12 mouse cellular contexts compared by ENCODE assay signal in genomic region chr8:91171605-91172004, GRCm38 (mm10). TPM values are rescaled to one million over a fixed set of nuclear protein-coding genes. Genes with fewer than 3 reads are reported as not detected.
DNase-seq lines count a peak whose midpoint lies in the region; ATAC-seq and TF ChIP-seq lines count a peak whose summit lies in the region.
"Had no signal": no experiment of that assay in that cellular context is flagged by ENCODE, and none has a peak within 500 bp of the region (broad histone marks: within the 10 kb centered on the region; RNA-seq: fewer than 3 reads in every experiment).

No protein-coding gene starts in this region.

- H3K9ac ChIP-seq in forebrain, embryonic 15.5 days (replicated peaks), result no peak overlapping the region
- H3K9ac ChIP-seq in limb, embryonic 13.5 days, result no peak overlapping the region
- no peak overlapping the region for H3K9ac ChIP-seq in neural tube, embryonic 14.5 days (replicated peaks; ENCODE audit: low read depth, low read length)
- H3K9ac ChIP-seq: heart, embryonic 13.5 days had no signal

- TF ChIP-seq POLR2A in kidney, adult 2 months (IDR thresholded peaks at IDR 0.05; ENCODE audit: low read depth, low read length), result no peak

- no peaks in the 10 kb centered on the region for H3K36me3 ChIP-seq in kidney, adult 2 months (ENCODE audit: control insufficient read depth, insufficient read depth, low read length)
- no peaks in the 10 kb centered on the region for H3K36me3 ChIP-seq in forebrain, embryonic 15.5 days
- no peaks in the 10 kb centered on the region for H3K36me3 ChIP-seq in limb, embryonic 13.5 days
- no peaks in the 10 kb centered on the region for H3K36me3 ChIP-seq in neural tube, embryonic 14.5 days (ENCODE audit: control insufficient read depth, insufficient read depth, low read length)
- H3K36me3 ChIP-seq: heart, embryonic 13.5 days had no signal

- no peak overlapping the region for H3K4me2 ChIP-seq in forebrain, embryonic 15.5 days (replicated peaks)
- peak overlapping the region; percentile 34 for H3K4me2 ChIP-seq in limb, embryonic 13.5 days (replicated peaks)
- H3K4me2 ChIP-seq in neural tube, embryonic 14.5 days (ENCODE audit: low read depth, low read length), result peak overlapping the region; percentile 11; the same call in 1 of the 2 replicates
- H3K4me2 ChIP-seq: heart, embryonic 13.5 days; liver, embryonic 11.5 days had no signal

- H3K27ac ChIP-seq in kidney, adult 2 months (ENCODE audit: insufficient read depth, low read depth, low read length), result peak overlapping the region; percentile 62; the same call in 1 of the 2 replicates
- no peak overlapping the region for H3K27ac ChIP-seq in forebrain, embryonic 15.5 days (replicated peaks)
- no peak overlapping the region for H3K27ac ChIP-seq in limb, embryonic 13.5 days
- no peak overlapping the region for H3K27ac ChIP-seq in neural tube, embryonic 14.5 days (ENCODE audit: low read depth, low read length)
- H3K27ac ChIP-seq: heart, embryonic 13.5 days had no signal

- no peaks in the 10 kb centered on the region for H3K4me1 ChIP-seq in kidney, adult 2 months (ENCODE audit: control insufficient read depth, insufficient read depth, low read length)
- H3K4me1 ChIP-seq in forebrain, embryonic 15.5 days, result peaks cover 17% of the 10 kb centered on the region
- H3K4me1 ChIP-seq in limb, embryonic 13.5 days, result peaks cover 23% of the 10 kb centered on the region
- peaks cover 9% of the 10 kb centered on the region; the same call in 1 of the 2 replicates for H3K4me1 ChIP-seq in neural tube, embryonic 14.5 days (ENCODE audit: control insufficient read depth, insufficient read depth, low read length)
- H3K4me1 ChIP-seq: heart, embryonic 13.5 days had no signal

- peak; percentile 56; the same call in 1 of the 2 replicates for ATAC-seq in forebrain, embryonic 15.5 days (replicated peaks)
- ATAC-seq in limb, embryonic 13.5 days (ENCODE audit: low FRiP score, low read depth), result peak; percentile 54; the same call in 1 of the 2 replicates
- ATAC-seq in neural tube, embryonic 14.5 days (ENCODE audit: low read depth), result peak; percentile 59; the same call in 1 of the 2 replicates

- H3K4me3 ChIP-seq in kidney, adult 2 months (ENCODE audit: insufficient read depth, low read depth, low read length), result no peak overlapping the region
- H3K4me3 ChIP-seq in forebrain, embryonic 15.5 days, result no peak overlapping the region
- H3K4me3 ChIP-seq in limb, embryonic 13.5 days, result no peak overlapping the region
- H3K4me3 ChIP-seq in neural tube, embryonic 14.5 days (ENCODE audit: low read depth, low read length), result no peak overlapping the region
- H3K4me3 ChIP-seq: heart, embryonic 13.5 days had no signal

- H3K27me3 ChIP-seq in kidney, adult 2 months (replicated peaks; ENCODE audit: control insufficient read depth, insufficient read depth, low read length), result no peaks in the 10 kb centered on the region
- no peaks in the 10 kb centered on the region for H3K27me3 ChIP-seq in forebrain, embryonic 15.5 days
- peaks cover 20% of the 10 kb centered on the region for H3K27me3 ChIP-seq in limb, embryonic 13.5 days
- H3K27me3 ChIP-seq in neural tube, embryonic 14.5 days (ENCODE audit: control insufficient read depth, insufficient read depth, low read length), result no peaks in the 10 kb centered on the region
- H3K27me3 ChIP-seq: heart, embryonic 13.5 days had no signal

- H3K9me3 ChIP-seq in forebrain, embryonic 15.5 days, result no peaks in the 10 kb centered on the region
- no peaks in the 10 kb centered on the region for H3K9me3 ChIP-seq in limb, embryonic 13.5 days
- H3K9me3 ChIP-seq in neural tube, embryonic 14.5 days (ENCODE audit: control insufficient read depth, low read length), result no peaks in the 10 kb centered on the region
- H3K9me3 ChIP-seq: heart, embryonic 13.5 days had no signal

- no peak for DNase-seq in kidney, adult 2 months
- DNase-seq in kidney, adult 11 months, result no peak
- DNase-seq in adrenal gland, postnatal 36 days, result no peak
- no peak for DNase-seq in right cerebral cortex, adult 18-20 months
- DNase-seq in lung, postnatal 10 days, result no peak
- DNase-seq: lung, postnatal 4 days; spleen, adult 18-20 months had no signal

- 44% methylated on average over 13 of the region's 13 CpGs for WGBS in kidney, adult 2 months
- WGBS in forebrain, embryonic 15.5 days, result 31% methylated on average over 13 of the region's 13 CpGs
- WGBS in limb, embryonic 13.5 days, result 11% methylated on average over 13 of the region's 13 CpGs
- WGBS in neural tube, embryonic 14.5 days, result 13% methylated on average over 13 of the region's 13 CpGs

- no peak for TF ChIP-seq CTCF in kidney, adult 2 months (conservative IDR thresholded peaks at IDR 0.05; ENCODE audit: insufficient read depth, insufficient read length, low read depth, low read length)

RNA-seq across cellular contexts. Expression of gene Aktip, which starts 28.2 kb away (rescaled TPM):
- 108 and 114 TPM in 2 replicates for polyA plus RNA-seq in kidney, adult 2 months (2012; rRNA removed)
- 134 and 138 TPM in 2 replicates for polyA plus RNA-seq in forebrain, embryonic 15.5 days (2015; fragmentation: Nextera tagmentation; extraction: Ambion mirVana)
- 53.4 and 55.2 TPM in 2 replicates for polyA plus RNA-seq in limb, embryonic 13.5 days (2015; fragmentation: Nextera tagmentation; extraction: Ambion mirVana)
- polyA plus RNA-seq in neural tube, embryonic 14.5 days (2014; fragmentation: Nextera tagmentation; extraction: Ambion mirVana), result 116 and 118 TPM in 2 replicates
- total RNA-seq in adrenal gland, postnatal 36 days (2021), result 10 to 100 TPM; 40.3 to 45.5 TPM
